Mouse (Mus musculus): ENCODE results near the gene Ssrp1. TPM values are rescaled to one million over a fixed set of nuclear protein-coding genes. Genes with fewer than 3 reads are reported as not detected.

The Ssrp1 gene
- polyA plus RNA-seq, 1 experiment from 2014 or later = 311 TPM

DNA sequence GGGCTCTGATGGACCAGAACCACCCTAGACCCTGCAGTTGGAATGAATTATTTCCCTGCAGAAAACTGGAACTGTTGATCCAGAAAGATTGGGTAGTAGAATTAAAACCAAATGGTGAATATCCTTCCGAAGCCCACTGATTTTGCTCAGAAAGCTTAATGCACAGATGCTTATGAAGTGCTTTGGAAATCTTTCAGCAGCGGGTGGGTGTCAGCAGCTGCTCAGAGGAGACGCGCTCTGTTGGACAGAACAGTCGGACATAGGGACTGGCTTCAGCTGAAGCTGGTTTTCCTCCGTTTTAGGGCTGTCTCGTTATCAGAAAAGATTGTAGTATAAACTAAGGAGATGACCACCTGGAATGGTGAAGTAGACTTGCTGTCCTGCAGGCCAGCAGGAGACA, 6.6 kb downstream of the Ssrp1 start:
- Histone ChIP-seq H3K9me3 (no peaks in the 10 kb centered on the region), H3K4me1 (peaks cover 12% of the 10 kb centered on the region), H3K27me3 (no peaks in the 10 kb centered on the region), H3K4me3 (no peak overlapping the region), H3K9ac (no peak overlapping the region), H3K36me3 (peaks cover 75% of the 10 kb centered on the region), H3K27ac (no peak overlapping the region), H3K4me2 (replicated peaks) (no peak overlapping the region)
- no peak for ATAC-seq (ENCODE audit: insufficient number of reproducible peaks, insufficient read depth, low FRiP score, low TSS enrichment)
- WGBS = 80% methylated on average over 7 of the region's 7 CpGs

DNA sequence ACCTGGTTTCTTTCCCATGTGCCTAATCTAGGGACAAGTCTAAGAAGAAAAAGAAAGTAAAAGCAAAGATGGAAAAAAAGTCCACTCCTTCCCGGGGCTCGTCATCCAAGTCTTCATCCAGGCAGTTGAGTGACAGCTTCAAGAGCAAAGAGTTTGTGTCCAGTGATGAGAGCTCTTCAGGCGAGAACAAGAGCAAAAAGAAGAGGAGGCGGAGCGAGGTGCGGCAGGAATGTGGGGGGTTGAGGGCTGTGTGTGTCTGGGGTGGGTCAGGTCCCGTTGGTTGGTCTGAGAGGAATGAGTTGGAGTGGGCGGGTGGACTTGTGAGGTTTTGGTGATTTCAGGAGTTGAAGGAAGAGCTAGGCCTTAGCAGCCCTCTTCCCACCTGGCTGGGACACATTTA, 9.2 kb downstream of the Ssrp1 start:
- 77% methylated on average over 8 of the region's 8 CpGs for WGBS
- Histone ChIP-seq H3K9me3 (no peaks in the 10 kb centered on the region), H3K9ac (0 out of 2 replicates have a peak overlapping the region, but pooled peaks have one; percentile 32)

GRCm38 (mm10) chr2:85047081-85047480, 10.0 kb downstream of the Ssrp1 start:
- 45% methylated on average over 10 of the region's 10 CpGs for WGBS
- no peak for ATAC-seq (ENCODE audit: insufficient number of reproducible peaks, insufficient read depth, low FRiP score, low TSS enrichment)
- Histone ChIP-seq H3K4me1 (peaks cover 33% of the 10 kb centered on the region), H3K4me3 (peak overlapping the region; percentile 73), H3K4me2 (replicated peaks) (peak overlapping the region; percentile 55), H3K9ac (no peak overlapping the region), H3K36me3 (peaks cover 51% of the 10 kb centered on the region), H3K27ac (peak overlapping the region; percentile 98), H3K9me3 (no peaks in the 10 kb centered on the region), H3K27me3 (no peaks in the 10 kb centered on the region)

More for the DNA sequence above, 9.2 kb downstream of the Ssrp1 start:
- Histone ChIP-seq H3K27ac (peak overlapping the region; percentile 98; the same call in 1 of the 2 replicates), H3K4me2 (replicated peaks) (no peak overlapping the region), H3K4me1 (peaks cover 29% of the 10 kb centered on the region), H3K4me3 (no peak overlapping the region), H3K27me3 (no peaks in the 10 kb centered on the region), H3K36me3 (peaks cover 55% of the 10 kb centered on the region)
- no peak for ATAC-seq (ENCODE audit: insufficient number of reproducible peaks, insufficient read depth, low FRiP score, low TSS enrichment)

DNA sequence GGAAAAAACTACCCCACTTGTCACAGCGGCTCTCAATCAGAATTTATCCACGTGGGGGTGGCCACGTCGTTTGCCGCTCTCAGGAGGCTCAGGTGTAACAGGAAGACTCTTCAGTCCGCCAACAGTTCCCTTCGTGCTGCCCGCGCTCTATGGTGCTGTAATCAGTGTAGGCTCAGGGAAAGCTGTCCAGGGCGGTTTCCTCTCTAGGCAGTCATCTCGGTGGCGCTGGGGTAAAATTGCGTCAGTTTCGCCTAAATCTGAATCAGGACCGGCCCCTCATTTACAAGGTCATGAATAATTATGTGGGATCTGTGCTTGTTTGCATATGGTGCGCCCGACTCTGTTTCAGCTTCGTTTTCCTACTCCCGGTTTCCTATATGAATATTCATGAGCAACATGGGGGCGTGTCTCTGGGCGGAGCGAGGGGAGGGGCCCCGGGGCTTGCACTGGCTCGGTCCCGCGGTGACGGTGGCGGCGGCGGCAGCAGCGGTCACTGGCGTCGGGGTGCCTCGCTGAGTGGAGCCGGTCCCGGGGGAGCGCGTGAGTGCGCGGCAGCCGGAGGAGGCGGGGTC, 10.6 kb downstream of the Ssrp1 start, which contains the start of gene Tnks1bp1:
Gene Tnks1bp1 (plus strand): TSS at position 427 of the 572 bp plus-strand sequence.
- H3K4me2 ChIP-seq (replicated peaks) = peak within 1 kb of the TSS; percentile 55
- H3K4me3 ChIP-seq = peak within 1 kb of the TSS; percentile 73
- under 1% methylated on average over 42 of the region's 42 CpGs for WGBS
- H3K27ac ChIP-seq = peak within 1 kb of the TSS; percentile 98
- peak; percentile 72 for ATAC-seq (ENCODE audit: insufficient number of reproducible peaks, insufficient read depth, low FRiP score, low TSS enrichment)
- H3K9me3 ChIP-seq = no peaks in the 10 kb centered on the region
- peaks cover 51% of the 10 kb centered on the region for H3K36me3 ChIP-seq
- H3K9ac ChIP-seq = peak within 1 kb of the TSS; percentile 83
- peaks cover 33% of the 10 kb centered on the region for H3K4me1 ChIP-seq
- H3K27me3 ChIP-seq = no peaks in the 10 kb centered on the region

DNA sequence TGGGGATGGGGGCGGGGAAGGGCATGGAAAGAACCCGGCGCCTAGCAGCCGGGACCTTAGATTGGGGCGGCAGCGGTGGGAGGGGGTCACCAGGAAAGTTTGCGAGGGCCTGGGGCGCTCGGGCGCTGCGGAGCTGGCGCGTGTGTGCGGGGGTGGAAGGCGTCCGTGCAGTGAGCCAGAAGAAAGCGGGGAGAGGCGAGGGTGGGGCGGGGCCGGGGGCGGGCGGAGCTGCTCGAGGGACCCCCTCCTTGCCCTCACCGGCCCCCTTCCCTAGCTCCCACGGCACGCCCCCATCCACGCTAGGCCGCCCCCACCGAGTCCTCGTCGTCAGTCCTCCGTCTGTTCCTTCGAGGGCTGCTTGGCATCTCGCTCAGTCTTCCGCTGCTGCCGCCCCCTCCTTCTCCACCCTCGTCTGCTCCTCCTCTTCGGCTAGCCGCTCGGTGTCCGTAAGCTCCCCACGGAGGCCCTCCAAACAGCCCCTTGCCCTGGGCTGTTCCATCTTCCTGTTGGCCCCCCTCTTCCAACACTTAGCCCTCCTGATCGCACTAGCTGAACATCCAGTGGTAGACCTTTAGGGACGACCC, 11.2 kb downstream of the Ssrp1 start:
- H3K4me1 ChIP-seq = peaks cover 33% of the 10 kb centered on the region
- peak overlapping the region; percentile 98 for H3K27ac ChIP-seq
- peak overlapping the region; percentile 55 for H3K4me2 ChIP-seq (replicated peaks)
- H3K9ac ChIP-seq = peak overlapping the region; percentile 83
- peak; percentile 50 for ATAC-seq (ENCODE audit: insufficient number of reproducible peaks, insufficient read depth, low FRiP score, low TSS enrichment)
- peak overlapping the region; percentile 73 for H3K4me3 ChIP-seq
- peaks cover 49% of the 10 kb centered on the region for H3K36me3 ChIP-seq
- no peaks in the 10 kb centered on the region for H3K9me3 ChIP-seq
- H3K27me3 ChIP-seq = no peaks in the 10 kb centered on the region
- WGBS = 0% methylated on average over 34 of the region's 44 CpGs

- Histone ChIP-seq H3K4me3 (peak overlapping the region; percentile 73), H3K27me3 (no peaks in the 10 kb centered on the region), H3K27ac (peak overlapping the region; percentile 98), H3K36me3 (peaks cover 49% of the 10 kb centered on the region), H3K9ac (no peak overlapping the region), H3K4me2 (replicated peaks) (peak overlapping the region; percentile 55), H3K4me1 (peaks cover 33% of the 10 kb centered on the region), H3K9me3 (no peaks in the 10 kb centered on the region)
- no peak; the same call in 1 of the 2 replicates for ATAC-seq (ENCODE audit: insufficient number of reproducible peaks, insufficient read depth, low FRiP score, low TSS enrichment)
- WGBS = 49% methylated on average over 4 of the region's 4 CpGs
These were observed 12.2 kb downstream of the Ssrp1 start for GRCm38 (mm10) chr2:85049277-85049676.

DNA sequence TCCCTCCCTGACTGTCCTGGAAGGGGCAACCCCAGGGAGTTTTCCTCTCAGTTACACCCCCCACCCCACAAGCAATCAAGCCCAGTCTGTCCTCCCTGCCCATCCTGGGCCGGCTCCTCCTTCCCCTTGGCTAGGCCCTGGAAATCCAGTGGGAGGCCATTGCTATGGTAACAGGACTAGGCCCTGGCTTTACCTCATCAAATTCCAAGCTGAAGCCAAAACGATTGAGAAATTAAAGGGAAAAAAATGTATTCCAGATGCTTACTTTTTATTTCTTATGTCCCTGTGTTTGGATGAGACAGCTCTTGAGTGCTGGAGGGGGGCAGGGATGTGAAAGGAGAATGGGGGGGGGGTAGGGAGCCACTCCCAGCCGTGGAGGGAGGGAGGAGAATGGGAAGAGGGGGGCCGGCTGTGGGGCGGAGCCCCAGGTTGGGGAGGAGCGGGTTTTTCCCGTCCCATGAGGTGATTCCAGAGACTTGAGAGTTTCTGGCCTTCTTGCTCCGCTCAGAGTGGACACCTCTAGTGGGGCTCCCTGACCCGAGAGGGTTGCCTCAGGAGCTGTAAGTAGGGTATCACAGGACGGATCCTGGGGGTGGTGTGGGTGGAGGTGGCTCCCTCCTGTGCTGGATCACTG, 13.1 kb downstream of the Ssrp1 start:
- peak overlapping the region; percentile 98 for H3K27ac ChIP-seq
- H3K4me2 ChIP-seq (replicated peaks) = peak overlapping the region; percentile 55
- WGBS = 2% methylated on average over 10 of the region's 10 CpGs
- H3K4me3 ChIP-seq = peak overlapping the region; percentile 73
- H3K27me3 ChIP-seq = no peaks in the 10 kb centered on the region
- peak overlapping the region; percentile 42 for H3K9ac ChIP-seq
- peaks cover 51% of the 10 kb centered on the region for H3K36me3 ChIP-seq
- H3K9me3 ChIP-seq = no peaks in the 10 kb centered on the region
- peak; percentile 64 for ATAC-seq (ENCODE audit: insufficient number of reproducible peaks, insufficient read depth, low FRiP score, low TSS enrichment)
- peaks cover 33% of the 10 kb centered on the region for H3K4me1 ChIP-seq

DNA sequence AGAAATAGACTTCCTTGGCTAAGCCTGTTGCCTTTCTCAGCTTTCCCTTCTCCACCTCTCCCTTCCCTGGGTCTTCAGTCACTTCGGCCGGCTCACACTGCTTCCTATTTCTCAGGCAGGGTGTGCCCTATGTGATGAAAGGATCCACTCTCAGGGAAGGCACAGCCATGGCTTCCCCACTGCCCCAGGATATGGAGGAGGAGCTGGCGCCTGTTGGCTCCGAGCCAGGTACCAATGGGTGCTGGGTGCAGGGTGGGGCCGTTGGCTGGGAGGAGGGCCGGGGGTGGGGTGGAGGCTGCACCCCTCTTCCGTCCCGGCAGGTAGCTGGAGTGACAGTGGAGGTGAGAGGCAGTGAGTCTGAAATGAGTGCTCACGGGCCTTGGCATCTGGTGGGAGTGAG, 13.7 kb downstream of the Ssrp1 start:
- H3K27me3 ChIP-seq = no peaks in the 10 kb centered on the region
- 41% methylated on average over 9 of the region's 9 CpGs for WGBS
- H3K36me3 ChIP-seq = peaks cover 51% of the 10 kb centered on the region
- H3K9me3 ChIP-seq = no peaks in the 10 kb centered on the region
- peak overlapping the region; percentile 42 for H3K9ac ChIP-seq
- peak overlapping the region; percentile 98 for H3K27ac ChIP-seq
- peaks cover 33% of the 10 kb centered on the region for H3K4me1 ChIP-seq
- ATAC-seq (ENCODE audit: insufficient number of reproducible peaks, insufficient read depth, low FRiP score, low TSS enrichment) = no peak
- H3K4me2 ChIP-seq (replicated peaks) = peak overlapping the region; percentile 55
- peak overlapping the region; percentile 73 for H3K4me3 ChIP-seq

- H3K9ac ChIP-seq = no peak overlapping the region
- WGBS = 84% methylated on average over 5 of the region's 5 CpGs
- H3K9me3 ChIP-seq = no peaks in the 10 kb centered on the region
- H3K27me3 ChIP-seq = no peaks in the 10 kb centered on the region
- peaks cover 25% of the 10 kb centered on the region for H3K4me1 ChIP-seq
- no peak overlapping the region for H3K4me3 ChIP-seq
- no peak for ATAC-seq (ENCODE audit: insufficient number of reproducible peaks, insufficient read depth, low FRiP score, low TSS enrichment)
- no peak overlapping the region for H3K4me2 ChIP-seq (replicated peaks)
- H3K27ac ChIP-seq = no peak overlapping the region
- peaks cover 65% of the 10 kb centered on the region for H3K36me3 ChIP-seq
These were observed 16.3 kb downstream of the Ssrp1 start for GRCm38 (mm10) chr2:85053192-85053816.

DNA sequence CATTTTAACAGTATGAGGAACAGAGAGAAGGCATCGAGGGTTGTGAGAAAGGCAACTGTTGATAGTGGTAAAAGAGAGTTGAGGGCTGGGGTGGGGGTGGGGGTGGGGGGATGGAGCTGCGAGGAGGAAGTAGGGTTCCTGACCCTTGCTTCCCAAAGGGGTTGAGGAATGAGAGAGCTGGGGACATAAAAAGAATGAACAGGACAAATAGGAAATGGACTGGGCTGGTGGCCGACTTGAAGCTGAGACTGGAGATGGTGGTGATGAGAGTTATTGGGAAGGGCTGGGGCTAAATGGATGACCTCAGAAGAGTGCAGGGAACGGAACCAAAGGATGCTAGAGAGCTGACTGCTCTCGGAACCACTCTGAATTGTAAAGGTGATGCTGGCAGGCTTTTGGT, 19.7 kb downstream of the Ssrp1 start:
- Histone ChIP-seq H3K27ac (no peak overlapping the region), H3K4me3 (no peak overlapping the region), H3K9ac (no peak overlapping the region), H3K36me3 (peaks cover 84% of the 10 kb centered on the region), H3K4me1 (peaks cover 18% of the 10 kb centered on the region), H3K9me3 (no peaks in the 10 kb centered on the region), H3K27me3 (no peaks in the 10 kb centered on the region), H3K4me2 (replicated peaks) (no peak overlapping the region)
- no peak for ATAC-seq (ENCODE audit: insufficient number of reproducible peaks, insufficient read depth, low FRiP score, low TSS enrichment)
- 39% methylated on average over 5 of the region's 5 CpGs for WGBS

DNA sequence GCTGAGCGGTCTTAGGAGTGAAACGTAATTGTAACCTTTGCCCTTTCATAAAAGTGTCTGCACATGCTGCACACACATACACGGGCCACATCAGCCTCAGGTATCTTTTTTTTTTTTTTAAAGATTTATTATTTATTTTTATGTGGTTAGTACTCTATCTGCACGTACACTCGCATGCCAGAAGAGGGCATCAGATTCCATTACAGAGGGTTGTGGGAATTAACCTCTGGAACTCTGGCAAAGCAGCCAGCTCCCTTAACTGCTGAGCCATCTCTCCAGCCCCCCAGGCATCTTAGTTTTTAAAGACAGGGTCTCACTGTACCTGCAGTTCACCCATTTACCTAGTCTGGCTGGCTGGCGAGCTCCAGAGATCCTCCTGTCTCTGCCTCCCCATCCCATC, 22.6 kb downstream of the Ssrp1 start:
- H3K27ac ChIP-seq = peak overlapping the region; percentile 60; the same call in 1 of the 2 replicates
- no peaks in the 10 kb centered on the region for H3K27me3 ChIP-seq
- WGBS = 86% methylated on average over 6 of the region's 6 CpGs
- ATAC-seq (ENCODE audit: insufficient number of reproducible peaks, insufficient read depth, low FRiP score, low TSS enrichment) = no peak
- no peaks in the 10 kb centered on the region for H3K9me3 ChIP-seq
- no peak overlapping the region for H3K4me2 ChIP-seq (replicated peaks)
- H3K4me1 ChIP-seq = peaks cover 17% of the 10 kb centered on the region
- 0 out of 2 replicates have a peak overlapping the region, but pooled peaks have one; percentile 29 for H3K4me3 ChIP-seq
- H3K36me3 ChIP-seq = peaks cover 86% of the 10 kb centered on the region
- H3K9ac ChIP-seq = no peak overlapping the region

All from embryonic facial prominence, embryonic 12.5 days (tissue).